Mouse (Mus musculus): ENCODE data around the gene Brca2. TPM values are rescaled to one million over a fixed set of nuclear protein-coding genes. Genes with fewer than 3 reads are reported as not detected.
A peak's percentile ranks its signal among the peaks of the same experiment; 100 is the strongest.

The Brca2 gene
- polyA plus RNA-seq, 1 experiment from 2014 or later = 30.0 TPM

DNA sequence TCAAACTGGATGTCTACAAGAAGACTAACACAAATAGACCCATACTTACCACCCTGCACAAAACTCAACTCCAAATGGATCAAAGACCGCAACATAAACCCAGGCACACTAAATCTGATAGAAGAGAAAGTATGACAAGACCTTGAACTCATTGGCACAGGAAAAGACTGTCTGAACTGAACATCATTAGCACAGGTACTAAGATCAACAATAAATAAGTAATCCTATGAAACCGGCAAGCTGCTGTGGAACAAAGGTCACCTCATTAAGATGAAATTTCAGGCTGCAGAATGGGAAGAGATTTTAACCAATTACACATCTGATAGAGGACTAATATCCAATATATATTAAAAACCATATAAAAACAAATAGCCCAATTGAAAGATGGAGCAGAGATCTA lies 93.8 kb downstream of the Brca2 start:
- H3K4me3 ChIP-seq (ENCODE audit: low read depth, low read length) = no peak overlapping the region
- WGBS = 89% methylated on average over 2 of the region's 2 CpGs
- no peaks in the 10 kb centered on the region for H3K4me1 ChIP-seq (replicated peaks; ENCODE audit: control insufficient read depth, insufficient read depth, low read length)
- H3K27me3 ChIP-seq (replicated peaks; ENCODE audit: control insufficient read depth, insufficient read depth, low read length) = no peaks in the 10 kb centered on the region
- ATAC-seq (replicated peaks; ENCODE audit: low FRiP score) (no peak), DNase-seq (ENCODE audit: low spot score) (no peak)
- no peak overlapping the region for H3K9ac ChIP-seq (ENCODE audit: low read depth, low read length)
- no peaks in the 10 kb centered on the region for H3K36me3 ChIP-seq (ENCODE audit: control insufficient read depth, insufficient read depth, low read length)
- no peak overlapping the region for H3K27ac ChIP-seq (ENCODE audit: low read depth, low read length)
- H3K9me3 ChIP-seq (ENCODE audit: control insufficient read depth, low read length) = no peaks in the 10 kb centered on the region
- H3K4me2 ChIP-seq = no peak overlapping the region

DNA sequence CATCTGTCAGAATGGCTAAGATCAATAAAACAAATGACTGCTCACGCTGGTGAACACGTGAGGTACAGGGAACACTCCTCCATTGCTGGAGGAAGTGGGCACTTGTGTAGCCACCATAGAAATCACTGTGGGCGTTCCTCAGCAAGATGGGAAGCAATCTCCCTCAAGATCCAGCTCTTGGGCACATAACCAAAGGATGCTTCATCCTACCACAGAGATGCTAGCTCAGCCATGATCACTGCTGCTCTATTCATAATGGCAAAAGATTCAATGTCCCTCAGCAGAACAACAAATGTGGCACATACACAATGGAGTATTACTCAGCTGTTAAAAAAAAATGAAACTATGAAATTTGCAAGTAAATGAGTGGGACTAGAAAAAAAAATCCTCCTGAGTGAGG lies 94.3 kb downstream of the Brca2 start:
- H3K4me1 ChIP-seq (replicated peaks; ENCODE audit: control insufficient read depth, insufficient read depth, low read length) = no peaks in the 10 kb centered on the region
- H3K9ac ChIP-seq (ENCODE audit: low read depth, low read length) = no peak overlapping the region
- no peak overlapping the region for H3K27ac ChIP-seq (ENCODE audit: low read depth, low read length)
- no peak overlapping the region for H3K4me3 ChIP-seq (ENCODE audit: low read depth, low read length)
- no peaks in the 10 kb centered on the region for H3K36me3 ChIP-seq (ENCODE audit: control insufficient read depth, insufficient read depth, low read length)
- DNase-seq (ENCODE audit: low spot score) (peak; percentile 12), ATAC-seq (replicated peaks; ENCODE audit: low FRiP score) (no peak)
- H3K9me3 ChIP-seq (ENCODE audit: control insufficient read depth, low read length) = no peaks in the 10 kb centered on the region
- 67% methylated on average over 3 of the region's 3 CpGs for WGBS
- H3K27me3 ChIP-seq (replicated peaks; ENCODE audit: control insufficient read depth, insufficient read depth, low read length) = no peaks in the 10 kb centered on the region
- H3K4me2 ChIP-seq = no peak overlapping the region

DNA sequence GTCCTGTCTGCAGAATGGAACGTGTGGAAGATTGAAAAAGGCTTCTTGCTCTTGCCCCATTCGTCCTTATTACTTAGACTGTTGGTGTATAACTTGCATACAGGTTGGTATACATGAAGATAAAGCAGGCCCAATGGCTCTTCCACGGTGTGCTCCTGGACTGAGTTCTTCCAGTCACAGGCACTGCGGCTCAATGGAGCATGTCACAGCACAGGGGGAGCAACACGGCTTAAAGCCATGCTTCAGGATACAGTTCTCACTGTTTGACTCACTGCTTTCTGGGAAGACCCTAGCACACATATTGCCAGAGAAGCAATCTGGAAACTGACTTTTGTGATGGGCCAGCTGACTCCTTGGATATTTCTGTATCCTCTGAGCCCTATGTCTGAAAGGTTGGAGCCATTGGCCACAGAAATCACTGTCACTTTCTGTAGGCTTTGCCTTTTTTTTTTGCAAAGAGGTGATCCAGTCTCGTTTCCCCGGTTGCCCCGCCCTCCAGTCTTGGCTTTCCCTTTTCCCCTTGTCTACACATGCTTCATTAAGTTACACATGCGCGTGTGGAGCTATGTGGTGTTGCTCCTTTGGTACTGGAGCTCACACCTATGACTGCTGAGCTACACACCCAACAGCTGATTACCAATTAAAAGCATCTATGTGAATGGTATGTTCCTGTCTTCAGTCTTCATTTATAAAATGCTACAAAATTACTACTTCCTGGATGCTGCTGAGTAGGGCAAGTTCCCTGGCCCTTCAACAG lies 96.3 kb downstream of the Brca2 start:
- DNase-seq (ENCODE audit: low spot score) = no peak
- Histone ChIP-seq H3K36me3 (ENCODE audit: control insufficient read depth, insufficient read depth, low read length) (no peaks in the 10 kb centered on the region), H3K4me3 (ENCODE audit: low read depth, low read length) (no peak overlapping the region), H3K9me3 (ENCODE audit: control insufficient read depth, low read length) (no peaks in the 10 kb centered on the region), H3K9ac (ENCODE audit: low read depth, low read length) (no peak overlapping the region), H3K4me1 (replicated peaks; ENCODE audit: control insufficient read depth, insufficient read depth, low read length) (no peaks in the 10 kb centered on the region), H3K27ac (ENCODE audit: low read depth, low read length) (no peak overlapping the region), H3K4me2 (no peak overlapping the region), H3K27me3 (replicated peaks; ENCODE audit: control insufficient read depth, insufficient read depth, low read length) (no peaks in the 10 kb centered on the region)
- WGBS = 89% methylated on average over 10 of the region's 10 CpGs
- ATAC-seq (replicated peaks; ENCODE audit: low FRiP score) = no peak

Other genes with a start within 250 kb of the Brca2 start
- not detected in 2 replicates for gene Zar1l, start 4.5 kb upstream of the Brca2 start, polyA plus RNA-seq (2014; fragmentation: Nextera tagmentation; extraction: Ambion mirVana)
- 13.0 and 14.3 TPM in 2 replicates for gene N4bp2l1, start 74.6 kb downstream of the Brca2 start, polyA plus RNA-seq (2014; fragmentation: Nextera tagmentation; extraction: Ambion mirVana)
- gene N4bp2l2, start 143.6 kb downstream of the Brca2 start, polyA plus RNA-seq (2014; fragmentation: Nextera tagmentation; extraction: Ambion mirVana) = 41.8 and 50.2 TPM in 2 replicates
- gene Pds5b, start 151.1 kb downstream of the Brca2 start, polyA plus RNA-seq (2014; fragmentation: Nextera tagmentation; extraction: Ambion mirVana) = 27.1 and 29.5 TPM in 2 replicates